Mouse (Mus musculus): Measurements from ENCODE around the gene Dock1.

The Dock1 gene

GRCm38 (mm10) chr7:134757605-134758004 lies 87.2 kb downstream of the Dock1 start:
- no peak for DNase-seq

GRCm38 (mm10) chr7:134761799-134762198 lies 91.3 kb downstream of the Dock1 start:
- no peak for DNase-seq

GRCm38 (mm10) chr7:134765130-134765529 lies 94.7 kb downstream of the Dock1 start:
- no peak for DNase-seq

- no peak for DNase-seq
These were observed 100.9 kb downstream of the Dock1 start for GRCm38 (mm10) chr7:134771314-134771713.

- no peak for DNase-seq
These were observed 101.9 kb downstream of the Dock1 start for GRCm38 (mm10) chr7:134772363-134772762.

GRCm38 (mm10) chr7:134772867-134773590 lies 102.6 kb downstream of the Dock1 start:
- no peak for DNase-seq

- no peak for DNase-seq
These were observed 103.4 kb downstream of the Dock1 start for GRCm38 (mm10) chr7:134773761-134774415.

- no peak for DNase-seq
These were observed 104.2 kb downstream of the Dock1 start for GRCm38 (mm10) chr7:134774468-134775162.

GRCm38 (mm10) chr7:134775671-134776070 lies 105.2 kb downstream of the Dock1 start:
- DNase-seq = no peak

GRCm38 (mm10) chr7:134776306-134776705 lies 105.9 kb downstream of the Dock1 start:
- no peak for DNase-seq

GRCm38 (mm10) chr7:134779761-134780160 lies 109.3 kb downstream of the Dock1 start:
- no peak for DNase-seq

- DNase-seq = no peak
These were observed 116.7 kb downstream of the Dock1 start for GRCm38 (mm10) chr7:134787110-134787509.

- DNase-seq = no peak
These were observed 124.4 kb downstream of the Dock1 start for GRCm38 (mm10) chr7:134794889-134795288.

GRCm38 (mm10) chr7:134800079-134800478 lies 129.6 kb downstream of the Dock1 start:
- DNase-seq = no peak

GRCm38 (mm10) chr7:134804422-134804821 lies 134.0 kb downstream of the Dock1 start:
- no peak for DNase-seq

- DNase-seq = no peak
These were observed 136.3 kb downstream of the Dock1 start for GRCm38 (mm10) chr7:134806799-134807198.

- DNase-seq = no peak
These were observed 138.0 kb downstream of the Dock1 start for GRCm38 (mm10) chr7:134808406-134808805.

GRCm38 (mm10) chr7:134809241-134809975 lies 139.0 kb downstream of the Dock1 start:
- DNase-seq = no peak

- no peak for DNase-seq
These were observed 148.0 kb downstream of the Dock1 start for GRCm38 (mm10) chr7:134818471-134818870.

GRCm38 (mm10) chr7:134821264-134821663 lies 150.8 kb downstream of the Dock1 start:
- no peak for DNase-seq

- DNase-seq = no peak
These were observed 151.6 kb downstream of the Dock1 start for GRCm38 (mm10) chr7:134822006-134822405.

- DNase-seq = no peak
These were observed 153.4 kb downstream of the Dock1 start for GRCm38 (mm10) chr7:134823891-134824290.

- DNase-seq = no peak
These were observed 169.6 kb downstream of the Dock1 start for GRCm38 (mm10) chr7:134840066-134840465.

Measured in lung, postnatal 4 days (tissue).